Mouse (Mus musculus) MEL (cell line): Measurements from ENCODE around the gene Drc3. TPM values are rescaled to one million over a fixed set of nuclear protein-coding genes. Genes with fewer than 3 reads are reported as not detected.

Experiments used
- DNase-seq: peaks from one replicate; pipeline ENCODE4 v3.0.0; 2011; ENCODE audit warnings: low read depth, low spot score
- H3K27ac ChIP-seq: 2 replicates; pipeline ENCODE4 v1.5.1; 2012; ENCODE audit warnings: low read depth, mild to moderate bottlenecking, control low read depth, low read length, moderate library complexity; ENCODE audit not compliant: control insufficient read depth
- H3K27me3 ChIP-seq, 2 experiments: fragments of 150-350 bp in 1 of 2; sonication (generic) in 1 of 2; 2 replicates each; pipeline ENCODE4 v1.6.1; 2012; ENCODE audit warnings: low read length in 2 of 2, mild to moderate bottlenecking in 2 of 2, improper control_type of control experiment in 1 of 2, moderate library complexity in 1 of 2; ENCODE audit not compliant: insufficient read depth in 2 of 2, control insufficient read depth in 1 of 2
- H3K36me3 ChIP-seq, 2 experiments: 2 replicates each; pipeline ENCODE4 v1.6.1; 2012 to 2014; ENCODE audit warnings: low read length in 2 of 2, improper control_type of control experiment in 1 of 2, inconsistent platforms in 1 of 2, mild to moderate bottlenecking in 1 of 2; ENCODE audit not compliant: insufficient read depth in 2 of 2, control insufficient read depth in 1 of 2
- H3K4me1 ChIP-seq, 2 experiments: fragments of 150-350 bp in 1 of 2; sonication (generic) in 1 of 2; 2 replicates each; pipeline ENCODE4 v1.6.1; 2012; ENCODE audit warnings: low read length in 2 of 2, improper control_type of control experiment in 1 of 2, mild to moderate bottlenecking in 1 of 2; ENCODE audit not compliant: insufficient read depth in 2 of 2, control insufficient read depth in 1 of 2
- H3K4me3 ChIP-seq, 2 experiments: fragments of 150-350 bp in 1 of 2; sonication (generic) in 1 of 2; 2 replicates each; pipeline ENCODE4 v1.5.1; 2012; ENCODE audit warnings: low read depth in 2 of 2, low read length in 2 of 2, mild to moderate bottlenecking in 2 of 2, moderate library complexity in 2 of 2, control low read depth in 1 of 2, improper control_type of control experiment in 1 of 2; ENCODE audit not compliant: control insufficient read depth in 1 of 2, insufficient read depth in 1 of 2
- H3K79me2 ChIP-seq: 2 replicates; pipeline ENCODE4 v1.6.1; 2012; ENCODE audit warnings: mild to moderate bottlenecking, low read length, moderate library complexity; ENCODE audit not compliant: control insufficient read depth, poor library complexity, insufficient read depth
- H3K9ac ChIP-seq: 2 replicates; pipeline ENCODE4 v1.6.1; 2012; ENCODE audit warnings: low read depth, mild to moderate bottlenecking, control low read depth, low read length, moderate library complexity; ENCODE audit not compliant: control insufficient read depth, poor library complexity, severe bottlenecking
- H3K9me3 ChIP-seq: fragments of 150-350 bp; sonication (generic); replicated peaks from 2 replicates; pipeline ENCODE4 v1.6.1; 2012; ENCODE audit warnings: mild to moderate bottlenecking, low read length, improper control_type of control experiment, moderate library complexity; ENCODE audit not compliant: insufficient read depth
- EP300 ChIP-seq, 2 experiments: IDR thresholded peaks; 2 replicates each; pipeline ENCODE4 v1.6.1; 2011; ENCODE audit warnings: improper control_type of control experiment in 2 of 2, low read length in 2 of 2, low read depth in 1 of 2, mild to moderate bottlenecking in 1 of 2
- ETS1 ChIP-seq: IDR thresholded peaks from 2 replicates; pipeline ENCODE4 v1.6.1; 2012; ENCODE audit warnings: low read depth, mild to moderate bottlenecking, inconsistent platforms, low read length, improper control_type of control experiment, moderate library complexity
- GABPA ChIP-seq: IDR thresholded peaks from 2 replicates; pipeline ENCODE4 v1.6.1; 2012; ENCODE audit warnings: low read depth, mild to moderate bottlenecking, inconsistent platforms, low read length, improper control_type of control experiment, moderate library complexity
- HCFC1 ChIP-seq: IDR thresholded peaks from 2 replicates; pipeline ENCODE4 v1.6.1; 2012; ENCODE audit warnings: low read depth, mild to moderate bottlenecking, inconsistent platforms, low read length, improper control_type of control experiment, moderate library complexity
- MAX ChIP-seq: IDR thresholded peaks from 2 replicates; pipeline ENCODE4 v1.6.1; 2011; ENCODE audit warnings: low read length, improper control_type of control experiment
- MEF2A ChIP-seq: IDR thresholded peaks from 2 replicates; pipeline ENCODE4 v1.6.1; 2014; ENCODE audit warnings: low read depth, mild to moderate bottlenecking, inconsistent platforms, low read length, improper control_type of control experiment; ENCODE audit not compliant: poor library complexity, insufficient replicate concordance, severe bottlenecking; ENCODE audit errors: extremely low read depth
- MYB ChIP-seq: IDR thresholded peaks from 2 replicates; pipeline ENCODE4 v1.6.1; 2011; ENCODE audit warnings: mild to moderate bottlenecking, low read depth, low read length, improper control_type of control experiment
- MYC ChIP-seq: IDR thresholded peaks from 2 replicates; pipeline ENCODE4 v1.6.1; 2011; ENCODE audit warnings: low read depth, mild to moderate bottlenecking, low read length, improper control_type of control experiment, moderate library complexity
- NRF1 ChIP-seq: IDR thresholded peaks from 2 replicates; pipeline ENCODE4 v1.6.1; 2014; ENCODE audit warnings: low read depth, mild to moderate bottlenecking, inconsistent platforms, low read length, improper control_type of control experiment, moderate library complexity; ENCODE audit not compliant: poor library complexity, insufficient read depth, severe bottlenecking
- POLR2A ChIP-seq, 2 experiments: IDR thresholded peaks; 2 replicates each; pipeline ENCODE4 v1.6.1; 2011 to 2012; ENCODE audit warnings: low read length in 2 of 2, mild to moderate bottlenecking in 2 of 2, control low read depth in 1 of 2, improper control_type of control experiment in 1 of 2, low read depth in 1 of 2, moderate library complexity in 1 of 2; ENCODE audit not compliant: control insufficient read depth in 1 of 2, insufficient read depth in 1 of 2, poor library complexity in 1 of 2
- POLR2AphosphoS2 ChIP-seq: IDR thresholded peaks from 2 replicates; pipeline ENCODE4 v1.6.1; 2011; ENCODE audit warnings: low read length, improper control_type of control experiment
- RAD21 ChIP-seq: IDR thresholded peaks from 2 replicates; pipeline ENCODE4 v1.6.1; 2011; ENCODE audit warnings: mild to moderate bottlenecking, low read depth, low read length, improper control_type of control experiment
- RCOR1 ChIP-seq: IDR thresholded peaks from 2 replicates; pipeline ENCODE4 v1.6.1; 2012; ENCODE audit warnings: low read depth, mild to moderate bottlenecking, inconsistent platforms, low read length, improper control_type of control experiment
- SMC3 ChIP-seq: IDR thresholded peaks from 2 replicates; pipeline ENCODE4 v1.6.1; 2011; ENCODE audit warnings: low read depth, low read length, improper control_type of control experiment
- TBP ChIP-seq: IDR thresholded peaks from 2 replicates; pipeline ENCODE4 v1.8.0; 2011; ENCODE audit warnings: low read depth, low read length, improper control_type of control experiment
- TCF12 ChIP-seq: IDR thresholded peaks from 2 replicates; pipeline ENCODE4 v1.6.1; 2014; ENCODE audit warnings: low read depth, mild to moderate bottlenecking, inconsistent platforms, low read length, improper control_type of control experiment, moderate library complexity
- UBTF ChIP-seq: IDR thresholded peaks from 2 replicates; pipeline ENCODE4 v1.6.1; 2012; ENCODE audit warnings: low read depth, mild to moderate bottlenecking, inconsistent platforms, low read length, improper control_type of control experiment, moderate library complexity, borderline replicate concordance; ENCODE audit not compliant: insufficient read depth
- USF1 ChIP-seq: IDR thresholded peaks from 2 replicates; pipeline ENCODE4 v1.6.1; 2014; ENCODE audit warnings: low read depth, mild to moderate bottlenecking, inconsistent platforms, low read length, improper control_type of control experiment, moderate library complexity
- ZC3H11A ChIP-seq: IDR thresholded peaks from 2 replicates; pipeline ENCODE4 v1.6.1; 2012; ENCODE audit warnings: low read depth, mild to moderate bottlenecking, inconsistent platforms, low read length, improper control_type of control experiment
- ZKSCAN1 ChIP-seq: IDR thresholded peaks from 2 replicates; pipeline ENCODE4 v1.6.1; 2012; ENCODE audit warnings: low read depth, mild to moderate bottlenecking, inconsistent platforms, low read length, improper control_type of control experiment, moderate library complexity
- ZNF384 ChIP-seq: IDR thresholded peaks from 2 replicates; pipeline ENCODE4 v1.6.1; 2012; ENCODE audit warnings: low read depth, mild to moderate bottlenecking, inconsistent platforms, low read length, improper control_type of control experiment
- polyA plus RNA-seq, 2 experiments: library from polyadenylated mRNA; stranded (reverse) in 1 of 2; unstranded in 1 of 2; fragments of >175 nt in 1 of 2; fragments of >200 nt in 1 of 2; gene quantifications; 2 replicates each; pipeline versions ENCODE4 v1.2.1 to v1.2.4; 2012; ENCODE audit warnings: low replicate concordance in 2 of 2, low read depth in 1 of 2; ENCODE audit not compliant: insufficient read length in 2 of 2, insufficient read depth in 1 of 2, missing spikeins in 1 of 2
- total RNA-seq: library from RNA; depleted of rRNA; stranded (reverse); fragments of 300-350 nt; gene quantifications from 2 replicates; pipeline ENCODE4 v1.2.3, GENCODE M21; 2012

The Drc3 gene
- total and polyA plus RNA-seq, 3 experiments = 0.69 to 0.91 TPM; not detected in 1

- DNase-seq = no peak
- Histone ChIP-seq H3K4me1 (no peaks in the 10 kb centered on the region), H3K79me2 (no peaks in the 10 kb centered on the region), H3K9me3 (no peaks in the 10 kb centered on the region), H3K4me3 (no peak overlapping the region), H3K27ac (no peak overlapping the region), H3K27me3 (no peaks in the 10 kb centered on the region)
- TF ChIP-seq SMC3 (no peak), UBTF (no peak), TCF12 (no peak), POLR2AphosphoS2 (no peak), USF1 (no peak), MYB (no peak), MEF2A (no peak)
- TF ChIP-seq, all 39 proteins: peak for 0
- no peak overlapping the region for H3K9ac ChIP-seq
- no peaks in the 10 kb centered on the region for H3K36me3 ChIP-seq
Observed at GRCm38 (mm10) chr11:60311025-60311854, 41.9 kb upstream of the Drc3 start.

GRCm38 (mm10) chr11:60316250-60316649, 36.9 kb upstream of the Drc3 start:
- no peak for TF ChIP-seq SMC3
- no peak for TF ChIP-seq USF1
- no peak for TF ChIP-seq ZC3H11A
- no peak for TF ChIP-seq ZNF384
- no peak for TF ChIP-seq MAX
- TF ChIP-seq GABPA = no peak
- TF ChIP-seq EP300 (IDR thresholded peaks at IDR 0.05; ENCODE audit: low read depth in 1 of 2, low read length in 2 of 2) = no peak
- no peak for TF ChIP-seq RAD21
- no peak for TF ChIP-seq ZKSCAN1
- TF ChIP-seq TBP = no peak
- no peak for TF ChIP-seq NRF1
- TF ChIP-seq MEF2A = no peak
- TF ChIP-seq POLR2AphosphoS2 = no peak
- TF ChIP-seq ETS1 = no peak
- no peak for TF ChIP-seq POLR2A (IDR thresholded peaks at IDR 0.05; ENCODE audit: control insufficient read depth in 1 of 2, insufficient read depth in 1 of 2, low read depth in 1 of 2, low read length in 2 of 2, poor library complexity in 1 of 2)
- TF ChIP-seq RCOR1 = no peak
- no peak for TF ChIP-seq HCFC1
- TF ChIP-seq MYC = no peak
- Histone ChIP-seq H3K36me3 (peaks cover 0 to 4% of the 10 kb centered on the region in 2 experiments; a peak in 1 of 4 replicates), H3K4me3 (no peak overlapping the region), H3K9ac (no peak overlapping the region), H3K79me2 (no peaks in the 10 kb centered on the region), H3K9me3 (no peaks in the 10 kb centered on the region), H3K4me1 (peaks cover 5% of the 10 kb centered on the region in 2 experiments), H3K27ac (no peak overlapping the region), H3K27me3 (no peaks in the 10 kb centered on the region)
- no peak for DNase-seq
